Mouse (Mus musculus): ENCODE data around the gene Kcnb1. TPM values are rescaled to one million over a fixed set of nuclear protein-coding genes. Genes with fewer than 3 reads are reported as not detected.

The Kcnb1 gene
- polyA plus RNA-seq, 1 experiment from 2014 or later, result 0.65 TPM

Other genes with a start within 250 kb of the Kcnb1 start
- 79.6 and 86.8 TPM in 2 replicates for gene Stau1, start 193.9 kb downstream of the Kcnb1 start, polyA plus RNA-seq (2015; fragmentation: Nextera tagmentation; extraction: Ambion mirVana)
- gene Ddx27, start 175.0 kb downstream of the Kcnb1 start, polyA plus RNA-seq (2015; fragmentation: Nextera tagmentation; extraction: Ambion mirVana), result 40.5 and 43.6 TPM in 2 replicates
- 8.9 and 10.0 TPM in 2 replicates for gene Znfx1, start 127.1 kb downstream of the Kcnb1 start, polyA plus RNA-seq (2015; fragmentation: Nextera tagmentation; extraction: Ambion mirVana)
- 14.4 and 15.8 TPM in 2 replicates for gene Ptgis, start 50.4 kb upstream of the Kcnb1 start, polyA plus RNA-seq (2015; fragmentation: Nextera tagmentation; extraction: Ambion mirVana)
- gene B4galt5, start 159.0 kb upstream of the Kcnb1 start, polyA plus RNA-seq (2015; fragmentation: Nextera tagmentation; extraction: Ambion mirVana), result 7.3 and 8.3 TPM in 2 replicates
- 21.3 and 24.0 TPM in 2 replicates for gene Slc9a8, start 231.6 kb upstream of the Kcnb1 start, polyA plus RNA-seq (2015; fragmentation: Nextera tagmentation; extraction: Ambion mirVana)